Mouse (Mus musculus) cortical plate, adult 2 months (tissue): Measurements from ENCODE around the gene Wnt10a. TPM values are rescaled to one million over a fixed set of nuclear protein-coding genes. Genes with fewer than 3 reads are reported as not detected.
A peak's percentile ranks its signal among the peaks of the same experiment; 100 is the strongest.

Experiments used
- H3K27ac ChIP-seq: fragments of 200-500 bp; 2 replicates; pipeline ENCODE4 v1.5.1; 2012; ENCODE audit warnings: low read length, control low read depth, inconsistent platforms; ENCODE audit not compliant: insufficient read depth
- H3K4me1 ChIP-seq: fragments of 200-500 bp; 2 replicates; pipeline ENCODE4 v1.6.1; 2011; ENCODE audit warnings: low read length; ENCODE audit not compliant: control insufficient read depth, insufficient read depth
- H3K4me3 ChIP-seq: fragments of 200-500 bp; 2 replicates; pipeline ENCODE4 v1.5.1; 2011; ENCODE audit warnings: mild to moderate bottlenecking, low read length, control low read depth; ENCODE audit not compliant: insufficient read depth
- CTCF ChIP-seq: fragments of 200-500 bp; IDR thresholded peaks from 2 replicates; pipeline ENCODE4 v1.5.1; 2011; ENCODE audit warnings: mild to moderate bottlenecking, control low read depth, low read length; ENCODE audit not compliant: insufficient read depth; ENCODE audit errors: extremely low read depth
- POLR2A ChIP-seq: fragments of 200-500 bp; IDR thresholded peaks from 2 replicates; pipeline ENCODE4 v1.6.1; 2011; ENCODE audit warnings: mild to moderate bottlenecking, low read length, control low read depth; ENCODE audit not compliant: insufficient read depth; ENCODE audit errors: extremely low read depth
- polyA plus RNA-seq: library from polyadenylated mRNA; depleted of rRNA; stranded (reverse); fragments of >200 nt; gene quantifications from 2 replicates; pipeline ENCODE4 v1.2.3, GENCODE M21; 2012

Gene Wnt10a
- polyA plus RNA-seq, 1 experiment, result 8.8 TPM

DNA sequence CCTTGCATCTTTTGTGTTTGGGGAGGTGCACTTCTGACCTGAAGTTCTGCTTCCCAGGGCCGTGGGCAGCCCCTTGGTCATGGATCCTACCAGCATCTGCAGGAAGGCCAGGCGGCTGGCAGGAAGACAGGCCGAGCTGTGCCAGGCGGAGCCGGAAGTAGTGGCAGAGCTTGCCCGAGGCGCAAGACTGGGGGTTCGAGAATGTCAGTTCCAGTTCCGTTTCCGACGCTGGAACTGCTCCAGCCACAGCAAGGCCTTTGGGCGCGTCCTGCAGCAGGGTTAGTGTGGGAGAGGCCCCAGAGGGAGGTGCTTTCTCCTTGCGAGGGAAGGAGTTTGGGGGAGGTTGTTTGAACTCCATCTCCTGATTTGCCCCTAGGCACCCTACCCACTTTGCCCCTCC lies 9.3 kb upstream of the Wnt10a start:
- TF ChIP-seq CTCF (no peak), POLR2A (no peak)
- Histone ChIP-seq H3K4me1 (no peaks in the 10 kb centered on the region), H3K27ac (no peak overlapping the region), H3K4me3 (no peak overlapping the region)

DNA sequence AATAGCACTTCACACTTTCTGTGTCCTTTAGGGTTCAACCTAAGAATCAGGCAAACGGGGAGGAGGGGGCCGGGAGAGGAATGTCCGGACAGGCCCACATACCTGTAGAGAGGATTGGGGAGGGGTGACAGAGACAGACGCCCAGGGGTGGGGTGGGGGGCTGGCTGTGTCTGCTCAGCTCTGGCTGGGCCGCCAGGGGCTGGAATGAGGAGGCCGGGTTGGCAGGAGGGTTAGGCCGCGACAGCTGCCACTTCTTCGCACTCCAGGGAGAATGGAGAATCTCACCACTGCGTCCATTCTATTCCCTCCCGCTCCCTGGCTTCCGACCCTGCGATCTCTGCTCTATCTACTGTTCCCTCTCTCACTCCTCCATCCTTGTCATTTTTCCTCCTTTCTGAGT lies 7.8 kb upstream of the Wnt10a start:
- Histone ChIP-seq H3K4me1 (no peaks in the 10 kb centered on the region), H3K27ac (no peak overlapping the region), H3K4me3 (peak overlapping the region; percentile 19; the same call in 1 of the 2 replicates)
- TF ChIP-seq CTCF, result no peak
- TF ChIP-seq POLR2A, result no peak

DNA sequence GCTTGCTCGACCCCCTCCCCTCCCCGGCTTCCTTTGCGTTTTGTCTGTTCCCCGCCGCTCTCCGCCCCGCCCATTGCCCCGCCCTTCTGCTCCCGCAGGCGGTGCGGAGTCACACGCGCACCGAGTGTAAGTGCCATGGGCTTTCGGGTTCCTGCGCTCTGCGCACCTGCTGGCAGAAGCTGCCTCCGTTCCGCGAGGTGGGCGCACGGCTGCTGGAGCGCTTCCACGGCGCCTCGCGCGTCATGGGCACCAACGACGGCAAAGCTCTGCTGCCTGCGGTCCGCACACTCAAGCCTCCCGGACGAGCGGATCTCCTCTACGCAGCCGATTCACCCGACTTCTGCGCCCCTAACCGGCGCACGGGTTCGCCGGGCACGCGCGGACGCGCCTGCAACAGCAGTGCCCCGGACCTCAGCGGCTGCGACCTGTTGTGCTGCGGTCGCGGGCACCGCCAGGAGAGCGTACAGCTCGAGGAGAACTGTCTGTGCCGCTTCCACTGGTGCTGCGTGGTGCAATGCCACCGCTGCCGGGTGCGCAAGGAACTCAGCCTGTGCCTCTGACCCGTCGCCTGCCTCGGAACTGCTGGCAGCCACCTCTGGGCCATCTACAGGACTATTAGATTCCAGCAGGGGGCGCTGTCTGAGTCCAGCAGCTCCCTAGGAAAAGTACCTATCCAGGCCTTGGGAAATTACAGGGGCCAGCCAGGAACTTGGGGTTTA lies 7.1 kb upstream of the Wnt10a start:
- Histone ChIP-seq H3K4me3 (peak overlapping the region; percentile 19; the same call in 1 of the 2 replicates), H3K4me1 (no peaks in the 10 kb centered on the region), H3K27ac (no peak overlapping the region)
- TF ChIP-seq POLR2A, result no peak
- peak; percentile 26 for TF ChIP-seq CTCF

DNA sequence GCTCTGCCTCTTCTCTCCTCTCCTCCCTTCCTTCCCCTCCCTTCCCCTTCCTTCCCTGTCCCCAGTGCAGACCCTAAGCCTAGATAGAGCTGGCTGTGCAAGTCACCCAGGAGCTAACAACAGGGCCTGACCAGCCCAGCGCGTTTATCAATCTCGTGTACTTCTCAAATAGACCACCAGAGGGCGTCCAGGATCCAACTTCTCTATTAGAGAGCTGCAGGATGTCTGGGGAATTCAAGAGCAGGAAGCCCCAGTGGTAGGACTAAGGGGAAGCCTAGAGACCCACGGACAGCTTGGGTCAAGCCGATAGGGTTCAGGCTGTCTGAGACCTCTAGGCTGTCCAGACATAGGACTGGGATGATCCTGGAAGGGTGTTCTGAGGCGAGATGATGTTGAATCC lies 3.5 kb upstream of the Wnt10a start:
- Histone ChIP-seq H3K4me3 (no peak overlapping the region), H3K4me1 (peaks cover 2% of the 10 kb centered on the region), H3K27ac (no peak overlapping the region)
- TF ChIP-seq CTCF, result peak; percentile 66
- no peak for TF ChIP-seq POLR2A

DNA sequence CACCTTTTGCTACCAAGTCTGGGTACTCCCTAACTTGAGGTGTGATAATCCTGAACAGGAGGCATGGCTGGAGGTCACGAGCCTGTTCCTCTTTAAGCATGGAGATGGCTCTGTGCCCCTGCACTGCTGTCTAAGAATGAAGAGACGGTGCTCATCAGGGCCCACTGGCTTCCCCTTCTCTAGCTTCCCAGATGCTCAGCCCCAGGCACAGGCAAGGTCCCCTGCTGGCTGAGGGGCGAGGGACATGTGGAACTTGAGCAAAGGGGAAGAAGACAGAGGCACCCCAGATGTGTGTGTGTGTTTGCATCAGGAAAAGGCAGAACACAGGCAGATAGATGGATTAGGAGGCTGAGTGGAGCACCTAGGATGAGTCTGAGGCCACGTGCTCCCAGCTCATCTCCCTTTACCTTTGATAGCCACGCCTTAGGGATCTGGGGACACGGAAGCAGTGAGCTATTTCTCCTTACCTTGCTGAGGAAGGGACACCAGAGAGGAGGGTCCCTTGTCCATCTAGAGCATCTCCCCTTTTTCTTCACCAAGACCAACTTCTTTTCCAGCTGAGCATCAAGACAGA lies 2.6 kb upstream of the Wnt10a start:
- peaks cover 2% of the 10 kb centered on the region for H3K4me1 ChIP-seq
- H3K4me3 ChIP-seq, result no peak overlapping the region
- TF ChIP-seq POLR2A (no peak), CTCF (no peak)
- H3K27ac ChIP-seq, result no peak overlapping the region

DNA sequence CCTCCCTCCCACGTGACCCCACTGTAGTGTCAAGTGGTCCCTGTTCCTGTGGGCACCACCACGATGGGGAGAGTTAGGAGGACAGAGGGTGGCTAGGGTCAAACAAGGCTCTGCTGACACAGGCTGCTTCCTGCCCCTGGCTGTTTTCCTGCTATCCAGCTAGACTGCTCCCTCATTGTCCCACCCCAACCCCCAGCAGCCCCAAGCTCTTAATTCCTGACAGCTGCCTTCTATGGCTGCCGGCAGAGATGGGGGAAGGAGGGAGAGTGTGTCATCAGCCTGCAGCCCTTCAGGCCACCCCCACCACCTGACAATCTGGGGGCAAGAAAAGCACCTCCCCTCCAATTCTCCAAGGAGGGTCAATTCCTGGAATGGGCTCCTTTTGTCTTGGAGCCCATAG lies 1.2 kb upstream of the Wnt10a start:
- Histone ChIP-seq H3K4me1 (peaks cover 2% of the 10 kb centered on the region), H3K27ac (no peak overlapping the region), H3K4me3 (no peak overlapping the region)
- TF ChIP-seq POLR2A (no peak), CTCF (no peak)

DNA sequence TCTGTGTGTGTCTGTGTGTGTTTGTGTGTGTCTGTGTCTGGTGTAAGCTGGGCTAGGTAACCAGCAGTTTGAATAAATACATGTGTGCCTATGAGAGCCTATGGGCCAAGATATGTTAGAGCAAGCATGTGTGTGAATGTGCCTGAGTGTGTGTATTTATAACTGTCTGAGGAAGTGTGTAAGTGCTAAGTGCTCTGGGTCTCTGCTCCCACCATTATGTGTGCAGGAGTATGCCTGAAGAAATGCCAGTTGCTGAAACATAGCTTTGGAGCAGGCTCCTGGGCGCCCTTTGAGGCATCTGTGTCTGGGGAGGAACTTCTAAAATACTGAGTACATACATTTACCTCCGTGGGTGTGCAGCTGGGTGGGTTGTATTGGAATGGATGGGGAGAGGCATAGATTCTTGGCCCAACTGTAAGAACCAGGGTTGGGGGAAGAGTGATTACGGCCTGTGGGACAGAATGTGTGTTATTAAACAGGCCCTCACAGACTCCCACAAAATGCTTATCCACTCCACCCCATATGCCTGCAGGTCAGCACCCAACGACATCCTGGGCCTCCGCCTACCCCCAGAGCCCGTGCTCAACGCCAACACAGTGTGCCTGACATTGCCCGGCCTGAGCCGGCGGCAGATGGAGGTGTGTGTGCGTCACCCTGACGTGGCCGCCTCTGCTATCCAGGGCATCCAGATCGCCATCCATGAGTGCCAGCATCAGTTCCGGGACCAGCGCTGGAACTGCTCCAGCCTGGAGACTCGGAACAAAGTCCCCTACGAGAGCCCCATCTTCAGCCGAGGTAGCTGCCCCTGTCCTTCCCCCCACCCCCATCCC lies 1.7 kb downstream of the Wnt10a start:
- no peak overlapping the region for H3K27ac ChIP-seq
- peaks cover 2% of the 10 kb centered on the region for H3K4me1 ChIP-seq
- H3K4me3 ChIP-seq, result 0 out of 2 replicates have a peak overlapping the region, but pooled peaks have one; percentile 20
- TF ChIP-seq POLR2A (no peak), CTCF (no peak)

DNA sequence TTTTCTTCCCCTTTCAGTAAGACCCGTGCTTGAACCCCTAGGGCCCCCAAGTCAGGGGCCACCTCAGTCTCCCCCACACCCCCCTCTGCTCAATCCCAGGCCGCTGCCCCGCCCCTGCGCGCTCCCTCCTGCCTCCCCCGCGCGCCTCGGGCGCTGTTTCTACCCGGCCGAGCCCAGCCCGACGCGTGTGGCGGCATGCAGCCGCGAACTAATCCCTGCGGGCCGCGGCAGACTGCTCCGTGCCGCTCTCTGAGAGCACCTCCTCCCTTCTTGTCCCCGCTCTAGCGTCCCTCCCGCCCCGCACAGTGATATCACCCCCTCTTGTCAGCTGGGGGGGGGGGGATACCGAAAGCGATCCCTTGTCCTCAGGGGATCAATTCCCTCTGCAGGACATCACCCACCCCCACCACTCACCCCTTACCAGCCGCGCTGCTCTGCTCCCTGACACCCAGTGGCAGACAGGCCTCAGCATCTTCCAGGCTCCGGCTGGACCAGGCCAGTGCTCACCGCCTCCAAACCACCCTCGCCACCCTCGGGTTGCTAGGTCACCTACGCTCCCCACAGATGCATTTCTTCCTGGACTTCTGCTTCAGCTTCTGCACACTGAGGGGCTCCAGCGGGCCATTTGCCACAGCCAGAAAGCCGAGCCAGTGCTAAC lies 3.3 kb downstream of the Wnt10a start:
- TF ChIP-seq POLR2A (no peak), CTCF (no peak)
- Histone ChIP-seq H3K4me1 (peaks cover 2% of the 10 kb centered on the region), H3K4me3 (no peak overlapping the region), H3K27ac (no peak overlapping the region)

DNA sequence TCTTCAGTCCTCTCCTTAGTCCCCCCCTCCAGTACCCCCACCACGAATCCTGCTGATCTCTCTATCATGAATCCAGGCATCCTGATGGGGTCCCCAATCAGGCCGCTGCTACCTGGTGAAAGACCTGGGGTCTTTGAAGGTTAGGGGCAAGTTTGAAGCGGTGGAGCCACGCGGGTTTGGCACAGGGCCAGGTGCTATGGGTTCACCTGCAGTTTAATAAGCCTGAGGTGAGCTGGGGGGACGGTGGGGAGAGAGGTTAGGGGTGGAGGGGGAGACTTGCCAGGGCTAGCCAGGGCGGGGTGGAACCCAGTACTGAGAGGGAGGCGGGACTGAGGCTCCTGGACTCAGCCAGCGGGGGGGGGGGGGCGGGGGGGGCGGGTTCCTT lies 3.8 kb downstream of the Wnt10a start:
- no peak overlapping the region for H3K4me3 ChIP-seq
- no peak overlapping the region for H3K27ac ChIP-seq
- H3K4me1 ChIP-seq, result peaks cover 2% of the 10 kb centered on the region
- no peak for TF ChIP-seq CTCF
- TF ChIP-seq POLR2A, result no peak

DNA sequence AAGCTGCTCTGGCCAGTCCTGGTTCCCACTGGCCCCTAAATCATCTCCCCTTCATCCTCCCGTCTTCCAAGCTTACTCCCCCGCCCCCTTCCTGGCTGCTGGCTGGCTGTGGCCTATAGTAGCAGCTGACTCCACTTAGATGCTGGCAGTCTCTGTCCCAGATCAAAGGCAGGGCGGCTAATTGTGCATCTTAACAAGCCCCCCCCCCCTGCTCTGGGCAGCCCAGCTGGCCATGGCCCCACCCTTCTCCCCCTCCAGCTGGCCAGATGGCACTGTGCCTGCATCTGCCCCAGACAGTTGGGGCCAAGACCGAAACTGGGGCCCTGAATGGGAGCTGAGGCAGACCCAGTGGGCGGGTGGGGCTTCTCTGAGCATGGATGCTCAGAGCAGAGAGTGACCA lies 6.1 kb downstream of the Wnt10a start:
- peaks cover 1% of the 10 kb centered on the region for H3K4me1 ChIP-seq
- TF ChIP-seq CTCF (no peak), POLR2A (no peak)
- no peak overlapping the region for H3K4me3 ChIP-seq
- H3K27ac ChIP-seq, result no peak overlapping the region
